Mouse (Mus musculus) intestine, postnatal 0 days (tissue): ENCODE measurements around the gene Notum. TPM values are rescaled to one million over a fixed set of nuclear protein-coding genes. Genes with fewer than 3 reads are reported as not detected.

Experiments used
- ATAC-seq: fragments of 200-750 bp; cut with Nextera tagmentation; 2 replicates; pipeline ENCODE4 v1.8.0; 2017; ENCODE audit warnings: mild to moderate bottlenecking, moderate TSS enrichment, moderate library complexity
- H3K27ac ChIP-seq: fragments of 300-500 bp; sonication (generic); 2 replicates; pipeline ENCODE4 v1.5.1; 2014; ENCODE audit warnings: mild to moderate bottlenecking, low read depth, low read length, moderate library complexity
- H3K27me3 ChIP-seq: fragments of 300-500 bp; sonication (generic); replicated peaks from 2 replicates; pipeline ENCODE4 v1.6.1; 2014; ENCODE audit warnings: low read length, mixed read lengths; ENCODE audit not compliant: control insufficient read depth, insufficient read depth
- H3K36me3 ChIP-seq: fragments of 300-500 bp; sonication (generic); 2 replicates; pipeline ENCODE4 v1.6.1; 2014; ENCODE audit warnings: mild to moderate bottlenecking, moderate library complexity; ENCODE audit not compliant: control insufficient read depth, insufficient read depth
- H3K4me1 ChIP-seq: fragments of 300-500 bp; sonication (generic); replicated peaks from 2 replicates; pipeline ENCODE4 v1.6.1; 2014; ENCODE audit warnings: antibody characterized with exemption, low read length, mixed read lengths; ENCODE audit not compliant: control insufficient read depth, insufficient read depth
- H3K4me2 ChIP-seq: fragments of 300-500 bp; sonication (generic); replicated peaks from 2 replicates; pipeline ENCODE4 v1.6.1; 2014; ENCODE audit warnings: low read depth, mild to moderate bottlenecking, moderate library complexity
- H3K4me3 ChIP-seq: fragments of 300-500 bp; sonication (generic); 2 replicates; pipeline ENCODE4 v1.5.1; 2014; ENCODE audit warnings: low read depth, low read length
- H3K9ac ChIP-seq: fragments of 300-500 bp; sonication (generic); 2 replicates; pipeline ENCODE4 v1.6.1; 2014; ENCODE audit warnings: mild to moderate bottlenecking, low read depth, low read length
- H3K9me3 ChIP-seq: fragments of 300-500 bp; sonication (generic); 2 replicates; pipeline ENCODE4 v1.6.1; 2016; ENCODE audit warnings: mixed run types; ENCODE audit not compliant: control insufficient read depth
- CTCF ChIP-seq: sonication (generic); IDR thresholded peaks from 2 replicates; pipeline ENCODE4 v1.5.1; 2016; ENCODE audit warnings: low read depth, mild to moderate bottlenecking, control low read depth, antibody characterized with exemption, moderate library complexity
- WGBS: fragments of 180-500 bp; shearing (Covaris S2); extraction: QIAGEN DNeasy Blood & Tissue Kit; methylation state at CpG from one replicate; pipeline ENCODE4 v1.1.7; 2014; 5-methylcytosine and 5-hydroxymethylcytosine counted together
- polyA plus RNA-seq: library from polyadenylated mRNA; unstranded; fragments of >200 nt; fragmentation: Nextera tagmentation; extraction: Ambion mirVana; gene quantifications from 2 replicates; pipeline ENCODE4 v1.2.1, GENCODE M21; 2015

The Notum gene
- polyA plus RNA-seq, 1 experiment from 2014 or later: 0.68 TPM

DNA sequence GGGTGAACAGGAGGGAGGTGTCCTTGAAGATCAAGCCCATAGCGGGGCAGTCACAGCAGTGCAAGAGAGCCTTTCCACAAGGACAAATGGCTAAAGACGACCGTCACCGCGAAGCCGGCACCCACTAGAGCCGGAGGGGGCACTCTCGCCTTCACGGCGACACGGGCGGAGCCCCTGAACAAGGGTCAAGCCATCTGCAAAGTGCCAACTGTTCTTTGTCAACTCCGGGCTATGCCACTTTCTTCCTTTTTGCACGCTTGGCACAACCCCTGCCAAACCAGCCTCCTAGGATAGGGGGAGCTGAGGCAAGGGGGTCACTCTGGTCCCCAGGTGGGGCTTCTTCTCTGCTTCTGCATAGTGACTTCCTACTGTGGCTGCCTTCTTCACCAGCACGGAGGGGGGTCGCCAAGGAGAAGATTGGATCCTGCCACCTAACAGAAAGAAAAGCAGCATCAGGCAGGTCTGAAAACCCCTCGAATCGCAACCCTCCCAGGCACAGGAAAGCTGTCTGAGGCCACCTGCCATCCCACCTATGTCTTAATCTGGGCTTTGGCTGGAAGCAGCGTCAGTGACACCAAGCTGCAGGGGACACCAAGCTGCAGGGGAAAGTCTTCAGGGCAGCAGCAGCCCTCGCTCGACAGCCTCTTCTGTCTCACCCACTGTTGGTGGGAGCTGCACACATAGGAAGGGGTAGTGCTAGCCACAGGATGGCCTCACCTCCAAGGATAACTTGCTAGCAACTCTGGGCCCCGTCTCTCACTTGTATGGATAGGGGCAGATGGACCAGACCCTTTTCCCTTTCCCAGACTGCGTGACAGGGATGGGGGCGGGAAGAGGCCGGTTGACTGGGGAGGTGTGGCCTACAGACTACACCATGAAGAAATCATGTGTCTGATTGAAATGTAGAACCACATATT lies 42.1 kb downstream of the Notum start:
- Histone ChIP-seq H3K36me3 (peaks cover 55% of the 10 kb centered on the region), H3K9ac (no peak overlapping the region), H3K9me3 (no peaks in the 10 kb centered on the region), H3K4me3 (no peak overlapping the region), H3K27me3 (no peaks in the 10 kb centered on the region), H3K27ac (0 out of 2 replicates have a peak overlapping the region, but pooled peaks have one; percentile 98), H3K4me1 (peaks cover 10% of the 10 kb centered on the region; the same call in 1 of the 2 replicates), H3K4me2 (0 out of 2 replicates have a peak overlapping the region, but pooled peaks have one; percentile 84)
- no peak for TF ChIP-seq CTCF
- WGBS: 85% methylated on average over 25 of the region's 25 CpGs
- ATAC-seq: no peak

DNA sequence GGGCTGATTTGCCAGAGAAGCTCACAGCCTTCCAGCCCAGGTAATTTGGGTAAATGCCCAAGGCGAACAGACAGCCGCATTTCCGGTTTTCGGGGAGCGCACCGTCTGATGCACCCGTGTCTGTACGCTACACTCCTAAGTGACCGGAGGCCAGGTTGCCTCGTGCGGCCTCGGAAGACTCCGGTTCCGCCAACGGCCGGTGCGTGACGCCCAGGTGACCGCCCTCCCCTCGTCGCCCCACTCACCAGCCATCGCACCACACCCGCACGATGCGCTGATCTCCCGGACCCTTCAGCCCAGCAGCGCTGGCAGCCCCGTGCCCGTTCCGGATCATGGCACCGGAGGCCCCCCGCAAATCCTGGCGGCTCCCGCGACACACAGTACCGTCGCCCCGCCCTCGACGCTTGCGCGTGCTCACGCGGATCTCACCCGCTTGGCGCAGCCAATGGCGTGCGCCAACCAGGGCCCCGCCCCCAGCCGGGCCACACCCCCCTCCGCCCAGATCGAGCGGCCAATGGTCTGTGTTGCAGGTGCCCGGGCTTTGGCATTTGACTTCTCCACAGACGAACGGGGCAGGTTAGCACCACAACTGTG lies 43.4 kb downstream of the Notum start, which contains the start of gene Pcyt2:
Gene Pcyt2, minus strand, starts transcription at position 418 of the 594 bp plus-strand sequence.
- peak within 1 kb of the TSS; percentile 98 for H3K27ac ChIP-seq
- peaks cover 6% of the 10 kb centered on the region; the same call in 1 of the 2 replicates for H3K4me1 ChIP-seq
- no peak for TF ChIP-seq CTCF
- H3K36me3 ChIP-seq: peaks cover 58% of the 10 kb centered on the region
- peak within 1 kb of the TSS; percentile 84 for H3K4me2 ChIP-seq
- H3K9ac ChIP-seq: peak within 1 kb of the TSS; percentile 94
- no peaks in the 10 kb centered on the region for H3K27me3 ChIP-seq
- H3K9me3 ChIP-seq: no peaks in the 10 kb centered on the region
- H3K4me3 ChIP-seq: peak within 1 kb of the TSS; percentile 84
- ATAC-seq: peak; percentile 85
- WGBS: under 1% methylated on average over 55 of the region's 56 CpGs

GRCm38 (mm10) chr11:120616617-120617294 lies 44.2 kb downstream of the Notum start:
- 25% methylated on average over 4 of the region's 4 CpGs for WGBS
- Histone ChIP-seq H3K9me3 (no peaks in the 10 kb centered on the region), H3K4me3 (peak overlapping the region; percentile 84), H3K4me1 (peaks cover 6% of the 10 kb centered on the region; the same call in 1 of the 2 replicates), H3K27ac (peak overlapping the region; percentile 98), H3K36me3 (peaks cover 64% of the 10 kb centered on the region), H3K4me2 (peak overlapping the region; percentile 84), H3K9ac (peak overlapping the region; percentile 94), H3K27me3 (no peaks in the 10 kb centered on the region)
- no peak for TF ChIP-seq CTCF
- ATAC-seq: peak; percentile 58

DNA sequence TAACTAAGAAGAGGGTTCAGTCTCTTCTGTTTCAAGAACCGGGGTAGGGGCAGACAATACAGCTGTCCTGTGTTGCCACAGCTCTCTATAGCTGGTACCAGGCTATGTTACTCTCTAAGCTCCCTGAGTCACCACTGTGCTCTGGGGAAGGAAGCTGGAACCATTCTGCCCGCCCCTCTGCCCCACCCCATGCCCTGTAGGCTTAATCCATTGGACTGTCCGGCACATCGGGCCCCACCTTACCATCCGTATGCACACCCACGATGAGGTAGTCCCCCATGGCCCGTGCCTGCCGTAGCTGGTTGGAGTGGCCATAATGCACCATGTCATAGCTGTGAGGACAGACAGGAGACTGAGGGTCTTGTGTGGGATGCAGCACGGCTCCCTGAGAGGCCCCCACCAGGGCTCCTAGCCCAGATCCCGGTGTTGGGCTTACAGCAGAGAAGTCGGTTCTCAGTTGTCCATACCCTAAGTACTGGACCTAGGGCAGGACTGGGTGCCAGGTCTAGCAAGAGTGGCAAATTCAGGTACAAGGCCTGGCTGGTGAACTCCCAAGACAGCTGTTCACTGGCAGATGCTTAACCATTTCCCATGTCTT lies 45.3 kb downstream of the Notum start:
- Histone ChIP-seq H3K9me3 (no peaks in the 10 kb centered on the region), H3K4me1 (peaks cover 6% of the 10 kb centered on the region; the same call in 1 of the 2 replicates), H3K4me2 (peak overlapping the region; percentile 84), H3K4me3 (0 out of 2 replicates have a peak overlapping the region, but pooled peaks have one; percentile 20), H3K27ac (peak overlapping the region; percentile 98), H3K9ac (peak overlapping the region; percentile 45), H3K27me3 (no peaks in the 10 kb centered on the region), H3K36me3 (peaks cover 67% of the 10 kb centered on the region)
- ATAC-seq: peak; percentile 25
- 58% methylated on average over 11 of the region's 11 CpGs for WGBS
- no peak for TF ChIP-seq CTCF

- H3K36me3 ChIP-seq: peaks cover 67% of the 10 kb centered on the region
- ATAC-seq: no peak
Observed at GRCm38 (mm10) chr11:120615167-120615566, 45.8 kb downstream of the Notum start.

More at GRCm38 (mm10) chr11:120615167-120615566, 45.8 kb downstream of the Notum start:
- H3K9ac ChIP-seq: peak overlapping the region; percentile 45; the same call in 1 of the 2 replicates
- H3K9me3 ChIP-seq: no peaks in the 10 kb centered on the region
- no peaks in the 10 kb centered on the region for H3K27me3 ChIP-seq
- no peak overlapping the region for H3K4me3 ChIP-seq
- TF ChIP-seq CTCF: no peak
- peak overlapping the region; percentile 84; the same call in 1 of the 2 replicates for H3K4me2 ChIP-seq
- H3K27ac ChIP-seq: peak overlapping the region; percentile 98
- 93% methylated on average over 6 of the region's 6 CpGs for WGBS
- H3K4me1 ChIP-seq: peaks cover 6% of the 10 kb centered on the region; the same call in 1 of the 2 replicates
